ENCODE assay signal across 22 mouse cellular contexts in the genomic region with DNA sequence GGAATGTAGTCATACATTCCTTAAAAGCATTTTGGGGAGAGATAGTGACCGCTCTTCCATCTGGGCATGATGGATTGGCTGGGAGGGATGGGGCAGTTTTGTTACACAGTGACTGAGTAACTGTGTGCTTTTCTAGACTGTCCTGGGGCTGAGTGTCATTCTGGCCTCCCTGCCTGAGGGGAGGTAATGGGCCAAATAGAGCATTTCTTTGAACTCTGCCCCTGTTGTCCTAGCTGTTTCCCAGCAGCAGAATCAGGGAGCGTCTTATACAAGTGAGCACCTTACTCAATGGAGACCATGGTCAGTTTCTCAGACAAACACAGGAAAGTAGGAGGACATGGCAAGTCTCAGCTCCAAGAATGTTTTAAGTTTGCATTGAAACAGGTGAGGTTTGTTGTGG. TPM values are rescaled to one million over a fixed set of nuclear protein-coding genes. Genes with fewer than 3 reads are reported as not detected.
DNase-seq lines count a peak whose midpoint lies in the region; ATAC-seq and TF ChIP-seq lines count a peak whose summit lies in the region.
"Had no signal": no experiment of that assay in that cellular context is flagged by ENCODE, and none has a peak within 500 bp of the region (broad histone marks: within the 10 kb centered on the region; RNA-seq: fewer than 3 reads in every experiment).

No protein-coding gene starts in this region.

- no peaks in the 10 kb centered on the region for H3K9me3 ChIP-seq in kidney, embryonic 16.5 days (ENCODE audit: low read length)
- no peaks in the 10 kb centered on the region for H3K9me3 ChIP-seq in liver, embryonic 16.5 days (replicated peaks; ENCODE audit: control insufficient read depth, low read length)
- H3K9me3 ChIP-seq in liver, embryonic 12.5 days (replicated peaks): no peaks in the 10 kb centered on the region
- H3K9me3 ChIP-seq in lung, postnatal 0 days (ENCODE audit: low read length): no peaks in the 10 kb centered on the region
- H3K9me3 ChIP-seq: embryonic facial prominence, embryonic 15.5 days; forebrain, embryonic 10.5 days; heart, embryonic 10.5 days; hindbrain, embryonic 12.5 days had no signal

- H3K27ac ChIP-seq in kidney, embryonic 16.5 days (ENCODE audit: low read length): no peak overlapping the region
- H3K27ac ChIP-seq in liver, embryonic 16.5 days (ENCODE audit: low read length): 0 out of 2 replicates have a peak overlapping the region, but pooled peaks have one; percentile 14
- no peak overlapping the region for H3K27ac ChIP-seq in liver, embryonic 12.5 days
- H3K27ac ChIP-seq in lung, postnatal 0 days (ENCODE audit: low read length): no peak overlapping the region
- H3K27ac ChIP-seq: embryonic facial prominence, embryonic 15.5 days; forebrain, embryonic 10.5 days; gastrocnemius, adult 2 months; heart, embryonic 10.5 days; hindbrain, embryonic 12.5 days had no signal

- no peak overlapping the region for H3K4me2 ChIP-seq in kidney, embryonic 16.5 days (replicated peaks; ENCODE audit: low read depth, low read length)
- no peak overlapping the region for H3K4me2 ChIP-seq in liver, embryonic 16.5 days (ENCODE audit: low read depth, low read length)
- no peak overlapping the region for H3K4me2 ChIP-seq in liver, embryonic 12.5 days
- H3K4me2 ChIP-seq in lung, postnatal 0 days (replicated peaks; ENCODE audit: low read depth, low read length): no peak overlapping the region
- H3K4me2 ChIP-seq: embryonic facial prominence, embryonic 15.5 days; hindbrain, embryonic 12.5 days had no signal

- TF ChIP-seq CTCF in lung, postnatal 0 days (IDR thresholded peaks at IDR 0.05): no peak

- peak; percentile 55 to 57 for DNase-seq in kidney, adult 8-10 months
- DNase-seq in kidney, postnatal 14 days: peak; percentile 26
- DNase-seq in kidney, postnatal 36 days: peak; percentile 51 to 61
- no peak for DNase-seq in lung, postnatal 0 days (ENCODE audit: low spot score)
- DNase-seq: adrenal gland, adult 2 months; adrenal gland, postnatal 25 days; cerebellum, adult 2 months; cerebellum, postnatal 10 days; embryo, embryonic 11 days; gastrocnemius, adult 2 months; gastrocnemius, postnatal 25 days; heart, postnatal 10 days; heart, postnatal 4 days had no signal

- no peak overlapping the region for H3K9ac ChIP-seq in kidney, embryonic 16.5 days (replicated peaks; ENCODE audit: low read length)
- no peak overlapping the region for H3K9ac ChIP-seq in liver, embryonic 16.5 days (ENCODE audit: low read depth, low read length)
- H3K9ac ChIP-seq in liver, embryonic 12.5 days: no peak overlapping the region
- no peak overlapping the region for H3K9ac ChIP-seq in lung, postnatal 0 days (replicated peaks; ENCODE audit: low read depth)
- H3K9ac ChIP-seq: embryonic facial prominence, embryonic 15.5 days; hindbrain, embryonic 12.5 days had no signal

- 0 out of 2 replicates have a peak, but pooled peaks cover 4% of the 10 kb centered on the region for H3K4me1 ChIP-seq in kidney, embryonic 16.5 days (ENCODE audit: insufficient read depth, low read length)
- peaks cover 18% of the 10 kb centered on the region for H3K4me1 ChIP-seq in liver, embryonic 16.5 days (ENCODE audit: control insufficient read depth, low read depth, low read length)
- peaks cover 42% of the 10 kb centered on the region for H3K4me1 ChIP-seq in liver, embryonic 12.5 days
- peaks cover 12% of the 10 kb centered on the region; the same call in 1 of the 2 replicates for H3K4me1 ChIP-seq in lung, postnatal 0 days (ENCODE audit: insufficient read depth, low read depth, low read length)
- H3K4me1 ChIP-seq: embryonic facial prominence, embryonic 15.5 days; hindbrain, embryonic 12.5 days had no signal

- H3K27me3 ChIP-seq in kidney, embryonic 16.5 days (ENCODE audit: insufficient read depth, low read length): no peaks in the 10 kb centered on the region
- H3K27me3 ChIP-seq in liver, embryonic 16.5 days (ENCODE audit: control insufficient read depth, insufficient read depth, low read depth, low read length): no peaks in the 10 kb centered on the region
- H3K27me3 ChIP-seq in liver, embryonic 12.5 days (replicated peaks): no peaks in the 10 kb centered on the region
- H3K27me3 ChIP-seq in lung, postnatal 0 days (replicated peaks; ENCODE audit: insufficient read depth, low read length): no peaks in the 10 kb centered on the region
- H3K27me3 ChIP-seq: embryonic facial prominence, embryonic 15.5 days; hindbrain, embryonic 12.5 days had no signal

- 63% methylated on average over 2 of the region's 2 CpGs for WGBS in kidney, embryonic 16.5 days
- WGBS in liver, embryonic 16.5 days (ENCODE audit: insufficient replicate concordance): 84% methylated on average over 2 of the region's 2 CpGs
- 88% methylated on average over 2 of the region's 2 CpGs for WGBS in liver, embryonic 12.5 days (ENCODE audit: insufficient replicate concordance)
- 85% methylated on average over 2 of the region's 2 CpGs for WGBS in lung, postnatal 0 days

- H3K36me3 ChIP-seq in kidney, embryonic 16.5 days (ENCODE audit: insufficient read depth, low read length): peaks cover 3% of the 10 kb centered on the region; the same call in 1 of the 2 replicates
- no peaks in the 10 kb centered on the region for H3K36me3 ChIP-seq in liver, embryonic 16.5 days (ENCODE audit: control insufficient read depth, insufficient read depth)
- 0 out of 2 replicates have a peak, but pooled peaks cover 3% of the 10 kb centered on the region for H3K36me3 ChIP-seq in liver, embryonic 12.5 days
- no peaks in the 10 kb centered on the region for H3K36me3 ChIP-seq in lung, postnatal 0 days (ENCODE audit: insufficient read depth, low read length)
- H3K36me3 ChIP-seq: embryonic facial prominence, embryonic 15.5 days; heart, embryonic 10.5 days; hindbrain, embryonic 12.5 days had no signal

- TF ChIP-seq EP300 in lung, postnatal 0 days (IDR thresholded peaks at IDR 0.05): no peak

- ATAC-seq in kidney, embryonic 16.5 days (ENCODE audit: low FRiP score, low TSS enrichment): no peak
- peak; percentile 43 for ATAC-seq in liver, embryonic 16.5 days (ENCODE audit: low read depth)
- ATAC-seq in liver, embryonic 12.5 days: no peak
- ATAC-seq in lung, postnatal 0 days: no peak
- ATAC-seq: forebrain, embryonic 14.5 days had no signal

- no peak overlapping the region for H3K4me3 ChIP-seq in kidney, embryonic 16.5 days (ENCODE audit: low read length)
- H3K4me3 ChIP-seq in liver, embryonic 16.5 days (ENCODE audit: low read depth, low read length): no peak overlapping the region
- no peak overlapping the region for H3K4me3 ChIP-seq in liver, embryonic 12.5 days
- H3K4me3 ChIP-seq in lung, postnatal 0 days (ENCODE audit: low read depth, low read length): no peak overlapping the region
- H3K4me3 ChIP-seq: embryonic facial prominence, embryonic 15.5 days; erythroblast, embryonic 14.5 days; forebrain, embryonic 10.5 days; gastrocnemius, adult 2 months; heart, embryonic 10.5 days; hindbrain, embryonic 12.5 days had no signal

RNA-seq across cellular contexts. Expression of a gene that starts 43.8 kb away (rescaled TPM):
- polyA plus RNA-seq in kidney, embryonic 16.5 days (2015; fragmentation: Nextera tagmentation; extraction: Ambion mirVana): 33.8 and 35.3 TPM in 2 replicates
- polyA plus RNA-seq in liver, embryonic 16.5 days (2015; fragmentation: Nextera tagmentation; extraction: Ambion mirVana): 9.8 and 11.9 TPM in 2 replicates
- polyA plus RNA-seq in liver, embryonic 12.5 days (2016; fragmentation: Nextera tagmentation; extraction: Ambion mirVana): 19.9 and 20.4 TPM in 2 replicates
- 24.3 and 25.5 TPM in 2 replicates for polyA plus RNA-seq in lung, postnatal 0 days (2015; fragmentation: Nextera tagmentation; extraction: Ambion mirVana)
